In the genomic region with DNA sequence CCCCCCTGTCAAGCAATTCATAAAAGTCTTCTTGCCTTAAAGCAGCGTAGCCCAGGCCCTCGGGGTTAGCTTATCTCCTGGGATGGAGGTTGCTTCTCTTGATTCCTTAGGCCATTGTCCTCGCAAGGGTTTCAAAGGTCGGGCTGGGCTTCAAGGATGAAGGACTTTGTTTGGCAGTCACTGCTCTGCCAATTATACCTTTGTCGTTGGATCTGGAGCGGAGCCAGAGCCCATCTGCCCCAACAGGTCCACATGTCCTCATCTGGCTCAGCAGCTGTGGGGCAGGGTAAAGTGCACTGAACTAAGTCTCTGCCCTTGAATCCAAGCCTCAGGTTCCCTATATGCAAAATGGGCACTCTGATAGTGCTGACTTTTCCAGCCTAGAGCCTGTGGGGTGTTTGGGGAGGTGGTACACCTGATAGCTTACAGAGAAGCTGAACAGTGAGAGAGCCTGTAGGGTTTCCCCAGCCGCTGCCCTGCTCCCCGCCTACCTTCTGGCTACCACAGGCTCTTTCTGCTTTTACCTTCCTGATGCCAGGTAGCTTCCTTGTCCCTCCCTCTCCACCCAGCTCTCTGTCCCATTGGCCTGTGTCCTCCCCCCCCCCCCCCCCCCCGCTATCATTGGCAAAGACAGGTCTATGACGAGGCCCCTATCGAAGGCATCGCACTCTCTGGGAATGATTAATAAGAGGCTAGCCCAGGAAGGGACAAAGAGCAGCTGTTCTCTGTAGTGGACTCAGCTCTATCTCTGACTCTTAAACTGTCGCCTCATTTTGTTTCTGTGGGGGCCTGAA, we compare ENCODE assay signal across 7 mouse cellular contexts. TPM values are rescaled to one million over a fixed set of nuclear protein-coding genes. Genes with fewer than 3 reads are reported as not detected.
DNase-seq lines count a peak whose midpoint lies in the region; ATAC-seq lines count a peak whose summit lies in the region.

No protein-coding gene starts in this region.

- H3K4me2 ChIP-seq in intestine, embryonic 14.5 days (ENCODE audit: low read length) = peak overlapping the region; percentile 30
- H3K4me2 ChIP-seq in liver, embryonic 13.5 days = peak overlapping the region; percentile 15; the same call in 1 of the 2 replicates

- peak; percentile 24 for DNase-seq in urinary bladder, postnatal 25 days (ENCODE audit: low spot score)
- no peak for DNase-seq in urinary bladder, postnatal 10 days (ENCODE audit: low spot score)
- DNase-seq in intestine, embryonic 14.5 days (ENCODE audit: low spot score) = peak; percentile 61
- no peak for DNase-seq in liver, embryonic 13.5 days
- no peak for DNase-seq in frontal cortex, postnatal 14 days (ENCODE audit: low spot score in 2 of 2)
- no peak for DNase-seq in frontal cortex, adult 2 months (ENCODE audit: extremely low spot score in 1 of 2, low spot score in 1 of 2)
- DNase-seq in spleen, adult 12 weeks (ENCODE audit: low spot score) = no peak

- peak overlapping the region; percentile 62 for H3K27ac ChIP-seq in intestine, embryonic 14.5 days (ENCODE audit: low read depth)
- H3K27ac ChIP-seq in liver, embryonic 13.5 days = peak overlapping the region; percentile 50; the same call in 1 of the 2 replicates

- peak; percentile 44 for ATAC-seq in intestine, embryonic 14.5 days (replicated peaks; ENCODE audit: low FRiP score, low TSS enrichment, low read depth)
- peak; percentile 40 for ATAC-seq in liver, embryonic 13.5 days (ENCODE audit: low read depth)

- peak overlapping the region; percentile 20; the same call in 1 of the 2 replicates for H3K9ac ChIP-seq in intestine, embryonic 14.5 days (ENCODE audit: low read length)
- H3K9ac ChIP-seq in liver, embryonic 13.5 days = no peak overlapping the region

- peaks cover 70% of the 10 kb centered on the region for H3K4me1 ChIP-seq in intestine, embryonic 14.5 days (replicated peaks; ENCODE audit: control insufficient read depth, insufficient read depth, low read length)
- peaks cover 93% of the 10 kb centered on the region for H3K4me1 ChIP-seq in liver, embryonic 13.5 days (replicated peaks)

- no peak overlapping the region for H3K4me3 ChIP-seq in intestine, embryonic 14.5 days (ENCODE audit: low read depth, low read length)
- no peak overlapping the region for H3K4me3 ChIP-seq in liver, embryonic 13.5 days (replicated peaks)

- 35% methylated on average over 13 of the region's 13 CpGs for WGBS in intestine, embryonic 14.5 days
- WGBS in liver, embryonic 13.5 days (ENCODE audit: insufficient replicate concordance) = 58% methylated on average over 12 of the region's 13 CpGs

- peaks cover 75% of the 10 kb centered on the region for H3K36me3 ChIP-seq in intestine, embryonic 14.5 days (ENCODE audit: control insufficient read depth, insufficient read depth, low read length)
- H3K36me3 ChIP-seq in liver, embryonic 13.5 days = peaks cover 47% of the 10 kb centered on the region

- H3K27me3 ChIP-seq in intestine, embryonic 14.5 days (replicated peaks; ENCODE audit: control insufficient read depth, insufficient read depth, low read length) = no peaks in the 10 kb centered on the region
- no peaks in the 10 kb centered on the region for H3K27me3 ChIP-seq in liver, embryonic 13.5 days

- H3K9me3 ChIP-seq in intestine, embryonic 14.5 days (ENCODE audit: control insufficient read depth, low read length) = no peaks in the 10 kb centered on the region
- H3K9me3 ChIP-seq in liver, embryonic 13.5 days (replicated peaks) = no peaks in the 10 kb centered on the region

RNA-seq across cellular contexts. Expression of a gene that starts 13.0 kb away (rescaled TPM):
- 85.1 and 88.6 TPM in 2 replicates for polyA plus RNA-seq in intestine, embryonic 14.5 days (2014; fragmentation: Nextera tagmentation; extraction: Ambion mirVana)
- 27.5 and 31.2 TPM in 2 replicates for polyA plus RNA-seq in liver, embryonic 13.5 days (2015; fragmentation: Nextera tagmentation; extraction: Ambion mirVana)
- polyA plus RNA-seq in frontal cortex, adult 2 months (2012; rRNA removed) = 108 and 111 TPM in 2 replicates

RNA-seq across cellular contexts. Expression of a gene that starts 28.8 kb away (rescaled TPM):
- 8.1 and 9.5 TPM in 2 replicates for polyA plus RNA-seq in intestine, embryonic 14.5 days (2014; fragmentation: Nextera tagmentation; extraction: Ambion mirVana)
- polyA plus RNA-seq in liver, embryonic 13.5 days (2015; fragmentation: Nextera tagmentation; extraction: Ambion mirVana) = 0.85 and 1.3 TPM in 2 replicates
- polyA plus RNA-seq in frontal cortex, adult 2 months (2012; rRNA removed) = 102 and 104 TPM in 2 replicates

RNA-seq across cellular contexts. Expression of a gene that starts 29.5 kb away (rescaled TPM):
- polyA plus RNA-seq in intestine, embryonic 14.5 days (2014; fragmentation: Nextera tagmentation; extraction: Ambion mirVana) = 752 and 786 TPM in 2 replicates
- 436 and 468 TPM in 2 replicates for polyA plus RNA-seq in liver, embryonic 13.5 days (2015; fragmentation: Nextera tagmentation; extraction: Ambion mirVana)
- 342 and 345 TPM in 2 replicates for polyA plus RNA-seq in frontal cortex, adult 2 months (2012; rRNA removed)

RNA-seq across cellular contexts. Expression of a gene that starts 36.0 kb away (rescaled TPM):
- polyA plus RNA-seq in intestine, embryonic 14.5 days (2014; fragmentation: Nextera tagmentation; extraction: Ambion mirVana) = 0.31 TPM in 2 replicates
- 0.19 and 0.22 TPM in 2 replicates for polyA plus RNA-seq in liver, embryonic 13.5 days (2015; fragmentation: Nextera tagmentation; extraction: Ambion mirVana)
- 0.34 and 0.78 TPM in 2 replicates for polyA plus RNA-seq in frontal cortex, adult 2 months (2012; rRNA removed)

RNA-seq across cellular contexts. Expression of a gene that starts 45.4 kb away (rescaled TPM):
- polyA plus RNA-seq in intestine, embryonic 14.5 days (2014; fragmentation: Nextera tagmentation; extraction: Ambion mirVana) = 10.5 and 11.8 TPM in 2 replicates
- polyA plus RNA-seq in liver, embryonic 13.5 days (2015; fragmentation: Nextera tagmentation; extraction: Ambion mirVana) = 7.0 and 7.7 TPM in 2 replicates
- 18.0 and 19.0 TPM in 2 replicates for polyA plus RNA-seq in frontal cortex, adult 2 months (2012; rRNA removed)

Comparison
In these comparisons a context has a peak if more than half of its experiments do, and no peak if none do; other contexts are left out.
1. DNase-seq: peak in urinary bladder, postnatal 25 days (single experiment) and intestine, embryonic 14.5 days (single experiment); none in urinary bladder, postnatal 10 days (single experiment), liver, embryonic 13.5 days (single experiment), frontal cortex, postnatal 14 days (0 of 2), frontal cortex, adult 2 months (0 of 2) and spleen, adult 12 weeks (single experiment).